Mouse (Mus musculus) ES-Bruce4 (cell line): ENCODE measurements around the gene Dock9. TPM values are rescaled to one million over a fixed set of nuclear protein-coding genes. Genes with fewer than 3 reads are reported as not detected.

Source experiments
- H3K27ac ChIP-seq: 2 replicates; pipeline ENCODE4 v1.5.1; 2012; ENCODE audit warnings: low read length, inconsistent platforms; ENCODE audit not compliant: insufficient read depth
- H3K27me3 ChIP-seq: 2 replicates; pipeline ENCODE4 v1.6.1; 2012; ENCODE audit warnings: mild to moderate bottlenecking, low read length, inconsistent platforms; ENCODE audit not compliant: control insufficient read depth, poor library complexity, insufficient read depth, severe bottlenecking
- H3K36me3 ChIP-seq: 2 replicates; pipeline ENCODE4 v1.6.1; 2012; ENCODE audit warnings: inconsistent platforms, mild to moderate bottlenecking, low read length, moderate library complexity; ENCODE audit not compliant: control insufficient read depth, poor library complexity, insufficient read depth, severe bottlenecking
- H3K4me1 ChIP-seq: one replicate; pipeline ENCODE4 v1.8.1; 2011; ENCODE audit warnings: low read length; ENCODE audit not compliant: control insufficient read depth, insufficient read depth
- H3K4me3 ChIP-seq: 2 replicates; pipeline ENCODE4 v1.5.1; 2011; ENCODE audit warnings: low read depth, mild to moderate bottlenecking, low read length
- H3K9ac ChIP-seq: 2 replicates; pipeline ENCODE4 v1.6.1; 2012; ENCODE audit warnings: low read depth, mild to moderate bottlenecking, inconsistent platforms; ENCODE audit not compliant: poor library complexity, severe bottlenecking
- H3K9me3 ChIP-seq: replicated peaks from 2 replicates; pipeline ENCODE4 v1.6.1; 2012; ENCODE audit warnings: mild to moderate bottlenecking, low read length, inconsistent platforms; ENCODE audit not compliant: control insufficient read depth, poor library complexity, insufficient read depth, severe bottlenecking
- CTCF ChIP-seq: IDR thresholded peaks from one replicate; pipeline ENCODE4 v1.8.1; 2011; ENCODE audit warnings: low read depth, low read length
- EP300 ChIP-seq: IDR thresholded peaks from 2 replicates; pipeline ENCODE4 v1.6.1; 2011; ENCODE audit warnings: low read depth, low read length; ENCODE audit not compliant: insufficient read depth
- POLR2A ChIP-seq: IDR thresholded peaks from one replicate; pipeline ENCODE4 v1.8.1; 2011; ENCODE audit warnings: low read length; ENCODE audit not compliant: insufficient read depth
- polyA plus RNA-seq: library from polyadenylated mRNA; stranded (reverse); fragments of >200 nt; gene quantifications from 2 replicates; pipeline ENCODE4 v1.2.4, GENCODE M21; 2011; ENCODE audit warnings: low read depth; ENCODE audit not compliant: missing spikeins, insufficient read depth, insufficient read length

Dock9 gene
- polyA plus RNA-seq, 1 experiment: 21.0 TPM

- Histone ChIP-seq H3K36me3 (0 out of 2 replicates have a peak, but pooled peaks cover 4% of the 10 kb centered on the region), H3K9ac (no peak overlapping the region), H3K27me3 (no peaks in the 10 kb centered on the region), H3K4me1 (no peaks in the 10 kb centered on the region), H3K27ac (no peak overlapping the region), H3K9me3 (no peaks in the 10 kb centered on the region), H3K4me3 (no peak overlapping the region)
- no peak for TF ChIP-seq CTCF
- no peak for TF ChIP-seq POLR2A
- TF ChIP-seq EP300: no peak
Measured at GRCm38 (mm10) chr14:121600538-121600937, 197.1 kb downstream of the Dock9 start.

GRCm38 (mm10) chr14:121597073-121597472, 200.6 kb downstream of the Dock9 start:
- H3K4me3 ChIP-seq: no peak overlapping the region
- no peaks in the 10 kb centered on the region for H3K4me1 ChIP-seq
- no peaks in the 10 kb centered on the region for H3K9me3 ChIP-seq
- H3K27me3 ChIP-seq: no peaks in the 10 kb centered on the region
- H3K27ac ChIP-seq: no peak overlapping the region
- H3K9ac ChIP-seq: no peak overlapping the region
- no peak for TF ChIP-seq POLR2A
- TF ChIP-seq CTCF: no peak
- TF ChIP-seq EP300: no peak
- H3K36me3 ChIP-seq: no peaks in the 10 kb centered on the region

GRCm38 (mm10) chr14:121596631-121597030, 201.0 kb downstream of the Dock9 start:
- Histone ChIP-seq H3K36me3 (no peaks in the 10 kb centered on the region), H3K9ac (no peak overlapping the region), H3K4me1 (no peaks in the 10 kb centered on the region), H3K9me3 (no peaks in the 10 kb centered on the region), H3K4me3 (no peak overlapping the region), H3K27ac (no peak overlapping the region), H3K27me3 (no peaks in the 10 kb centered on the region)
- no peak for TF ChIP-seq EP300
- no peak for TF ChIP-seq POLR2A
- TF ChIP-seq CTCF: no peak

- Histone ChIP-seq H3K4me1 (no peaks in the 10 kb centered on the region), H3K9ac (no peak overlapping the region), H3K27ac (no peak overlapping the region), H3K9me3 (no peaks in the 10 kb centered on the region), H3K27me3 (no peaks in the 10 kb centered on the region), H3K4me3 (no peak overlapping the region), H3K36me3 (no peaks in the 10 kb centered on the region)
- TF ChIP-seq POLR2A (no peak), EP300 (no peak), CTCF (no peak)
Measured at GRCm38 (mm10) chr14:121594684-121595083, 203.0 kb downstream of the Dock9 start.

- H3K27ac ChIP-seq: no peak overlapping the region
- no peaks in the 10 kb centered on the region for H3K4me1 ChIP-seq
- no peak overlapping the region for H3K4me3 ChIP-seq
- H3K27me3 ChIP-seq: no peaks in the 10 kb centered on the region
- H3K36me3 ChIP-seq: no peaks in the 10 kb centered on the region
- no peak overlapping the region for H3K9ac ChIP-seq
- no peaks in the 10 kb centered on the region for H3K9me3 ChIP-seq
- no peak for TF ChIP-seq EP300
- no peak for TF ChIP-seq POLR2A
- TF ChIP-seq CTCF: no peak
Measured at GRCm38 (mm10) chr14:121593313-121593929, 204.2 kb downstream of the Dock9 start.

- TF ChIP-seq POLR2A (no peak), CTCF (no peak), EP300 (no peak)
- no peaks in the 10 kb centered on the region for H3K27me3 ChIP-seq
- H3K9me3 ChIP-seq: no peaks in the 10 kb centered on the region
- no peak overlapping the region for H3K27ac ChIP-seq
- no peaks in the 10 kb centered on the region for H3K4me1 ChIP-seq
- H3K4me3 ChIP-seq: no peak overlapping the region
- no peaks in the 10 kb centered on the region for H3K36me3 ChIP-seq
- no peak overlapping the region for H3K9ac ChIP-seq
Measured at GRCm38 (mm10) chr14:121592890-121593289, 204.7 kb downstream of the Dock9 start.
